Mouse (Mus musculus) brain, embryonic 14.5 days (tissue): ENCODE results near the gene Gcnt3.

Experiments
- CTCF ChIP-seq: fragments of 200-500 bp; IDR thresholded peaks from 2 replicates; pipeline ENCODE4 v1.5.1; 2012; ENCODE audit warnings: inconsistent platforms, mild to moderate bottlenecking, moderate library complexity, borderline replicate concordance; ENCODE audit not compliant: insufficient read depth, insufficient read length; ENCODE audit errors: extremely low read depth
- POLR2A ChIP-seq: fragments of 200-500 bp; IDR thresholded peaks from 2 replicates; pipeline ENCODE4 v1.6.1; 2012; ENCODE audit warnings: mild to moderate bottlenecking, inconsistent platforms, borderline replicate concordance; ENCODE audit not compliant: poor library complexity, insufficient read depth, insufficient read length, severe bottlenecking; ENCODE audit errors: extremely low read depth

GRCm38 (mm10) chr9:70049416-70049783 is 11.5 kb upstream of the Gcnt3 start:
- TF ChIP-seq CTCF (no peak), POLR2A (no peak)
